Mouse (Mus musculus) CH12.LX (cell line): ENCODE data around the gene Ube2v1. TPM values are rescaled to one million over a fixed set of nuclear protein-coding genes. Genes with fewer than 3 reads are reported as not detected.

Source experiments
- DNase-seq: peaks from one replicate; pipeline ENCODE4 v3.0.0-alpha.2; 2013; ENCODE audit errors: extremely low read depth
- H3K27ac ChIP-seq: 2 replicates; pipeline ENCODE4 v1.5.1; 2012; ENCODE audit warnings: low read depth, mild to moderate bottlenecking, control low read depth, moderate library complexity; ENCODE audit not compliant: insufficient read depth
- H3K27me3 ChIP-seq: replicated peaks from 2 replicates; pipeline ENCODE3; 2012; ENCODE audit warnings: inconsistent platforms
- H3K36me3 ChIP-seq, 2 experiments: replicated peaks in 1 of 2; 2 replicates each; pipeline versions ENCODE3 to v1.6.1; 2012; ENCODE audit warnings: inconsistent platforms in 1 of 2, low read length in 1 of 2, mild to moderate bottlenecking in 1 of 2, mixed read lengths in 1 of 2, moderate library complexity in 1 of 2; ENCODE audit not compliant: control insufficient read depth in 1 of 2, insufficient read depth in 1 of 2
- H3K4me1 ChIP-seq, 2 experiments: 2 replicates each; pipeline ENCODE4 v1.6.1; 2012; ENCODE audit warnings: inconsistent platforms in 1 of 2, moderate library complexity in 1 of 2; ENCODE audit not compliant: insufficient read depth in 2 of 2, control insufficient read depth in 1 of 2
- H3K4me2 ChIP-seq: 2 replicates; pipeline ENCODE4 v1.6.1; 2012; ENCODE audit warnings: low read depth, mild to moderate bottlenecking, control low read depth; ENCODE audit not compliant: poor library complexity, insufficient read depth, severe bottlenecking
- H3K4me3 ChIP-seq, 3 experiments: fragments of 150-350 bp in 1 of 3; sonication (generic) in 1 of 3; replicated peaks in 1 of 3; 2 replicates each; pipeline versions ENCODE3 to v1.5.1; 2011 to 2012; ENCODE audit warnings: low read depth in 2 of 3, low read length in 2 of 3, mild to moderate bottlenecking in 2 of 3, moderate library complexity in 2 of 3, control low read depth in 1 of 3, improper control_type of control experiment in 1 of 3, inconsistent platforms in 1 of 3, mixed read lengths in 1 of 3; ENCODE audit not compliant: poor library complexity in 1 of 3
- H3K79me2 ChIP-seq: replicated peaks from 2 replicates; pipeline ENCODE4 v1.6.1; 2012; ENCODE audit warnings: mild to moderate bottlenecking, moderate library complexity; ENCODE audit not compliant: control insufficient read depth, poor library complexity, insufficient read depth, severe bottlenecking; ENCODE audit errors: extremely low read depth
- H3K9ac ChIP-seq: 2 replicates; pipeline ENCODE4 v1.6.1; 2012; ENCODE audit warnings: low read depth, mild to moderate bottlenecking, control low read depth, moderate library complexity; ENCODE audit not compliant: insufficient read depth
- H3K9me3 ChIP-seq: replicated peaks from 2 replicates; pipeline ENCODE3; 2012; ENCODE audit warnings: low read length, inconsistent platforms, mixed read lengths
- CHD1 ChIP-seq: IDR thresholded peaks from 2 replicates; pipeline ENCODE4 v1.6.1; 2012; ENCODE audit warnings: low read depth, low read length, improper control_type of control experiment, inconsistent platforms
- CHD2 ChIP-seq: IDR thresholded peaks from 2 replicates; pipeline ENCODE4 v1.6.1; 2011; ENCODE audit warnings: low read length, improper control_type of control experiment
- CTCF ChIP-seq, 2 experiments: IDR thresholded peaks in 1 of 2; conservative IDR thresholded peaks in 1 of 2; 2 replicates each; pipeline ENCODE4 v1.5.1; 2011 to 2012; ENCODE audit warnings: low read depth in 2 of 2, low read length in 2 of 2, improper control_type of control experiment in 1 of 2, inconsistent platforms in 1 of 2, mild to moderate bottlenecking in 1 of 2, moderate library complexity in 1 of 2
- E2F4 ChIP-seq: IDR thresholded peaks from 2 replicates; pipeline ENCODE4 v1.6.1; 2011; ENCODE audit warnings: low read depth, low read length, improper control_type of control experiment; ENCODE audit not compliant: insufficient replicate concordance
- ELF1 ChIP-seq: IDR thresholded peaks from 2 replicates; pipeline ENCODE4 v1.6.1; 2014; ENCODE audit warnings: low read depth, mild to moderate bottlenecking, inconsistent platforms, low read length, improper control_type of control experiment
- EP300 ChIP-seq: IDR thresholded peaks from 2 replicates; pipeline ENCODE4 v1.6.1; 2011; ENCODE audit warnings: low read length, improper control_type of control experiment
- ETS1 ChIP-seq: conservative IDR thresholded peaks from 2 replicates; pipeline ENCODE4 v1.6.1; 2012; ENCODE audit warnings: low read depth, mild to moderate bottlenecking, inconsistent platforms, low read length, improper control_type of control experiment, moderate library complexity
- GABPA ChIP-seq: IDR thresholded peaks from 2 replicates; pipeline ENCODE4 v1.6.1; 2012; ENCODE audit warnings: low read depth, low read length, improper control_type of control experiment, inconsistent platforms; ENCODE audit not compliant: insufficient replicate concordance
- IRF4 ChIP-seq: IDR thresholded peaks from 2 replicates; pipeline ENCODE4 v1.6.1; 2014; ENCODE audit warnings: low read depth, mild to moderate bottlenecking, inconsistent platforms, low read length, improper control_type of control experiment
- JUN ChIP-seq: IDR thresholded peaks from 2 replicates; pipeline ENCODE4 v1.6.1; 2011; ENCODE audit warnings: low read depth, mild to moderate bottlenecking, low read length, improper control_type of control experiment, moderate library complexity; ENCODE audit not compliant: insufficient read depth
- JUND ChIP-seq: conservative IDR thresholded peaks from 2 replicates; pipeline ENCODE4 v1.6.1; 2011; ENCODE audit warnings: low read depth, low read length, improper control_type of control experiment
- KAT2A ChIP-seq: IDR thresholded peaks from 2 replicates; pipeline ENCODE4 v1.6.1; 2012; ENCODE audit warnings: low read length, improper control_type of control experiment, inconsistent platforms; ENCODE audit not compliant: insufficient replicate concordance
- MAFK ChIP-seq: IDR thresholded peaks from 2 replicates; pipeline ENCODE4 v1.6.1; 2011; ENCODE audit warnings: low read length, improper control_type of control experiment; ENCODE audit not compliant: insufficient replicate concordance
- MAZ ChIP-seq: IDR thresholded peaks from 2 replicates; pipeline ENCODE4 v1.6.1; 2012; ENCODE audit warnings: low read depth, mild to moderate bottlenecking, inconsistent platforms, low read length, improper control_type of control experiment, moderate library complexity
- MYC ChIP-seq: IDR thresholded peaks from 2 replicates; pipeline ENCODE4 v1.6.1; 2011; ENCODE audit warnings: low read depth, mild to moderate bottlenecking, improper control_type of control experiment, low read length
- NELFE ChIP-seq: IDR thresholded peaks from 2 replicates; pipeline ENCODE4 v1.6.1; 2011; ENCODE audit warnings: low read depth, low read length, improper control_type of control experiment
- PAX5 ChIP-seq: IDR thresholded peaks from 2 replicates; pipeline ENCODE4 v1.6.1; 2012; ENCODE audit warnings: low read length, inconsistent platforms, mixed read lengths
- POLR2A ChIP-seq: IDR thresholded peaks from 2 replicates; pipeline ENCODE4 v1.6.1; 2011; ENCODE audit warnings: low read depth, mild to moderate bottlenecking, improper control_type of control experiment, low read length
- POLR2AphosphoS2 ChIP-seq: IDR thresholded peaks from 2 replicates; pipeline ENCODE4 v1.6.1; 2011; ENCODE audit warnings: low read depth, low read length, improper control_type of control experiment
- RAD21 ChIP-seq: IDR thresholded peaks from 2 replicates; pipeline ENCODE4 v1.6.1; 2011; ENCODE audit warnings: low read depth, mild to moderate bottlenecking, low read length, improper control_type of control experiment, moderate library complexity
- SIN3A ChIP-seq: IDR thresholded peaks from 2 replicates; pipeline ENCODE4 v1.6.1; 2012; ENCODE audit warnings: low read length, improper control_type of control experiment, inconsistent platforms
- TBP ChIP-seq: conservative IDR thresholded peaks from 2 replicates; pipeline ENCODE4 v1.6.1; 2011; ENCODE audit warnings: low read depth, low read length, improper control_type of control experiment
- TCF12 ChIP-seq: IDR thresholded peaks from 2 replicates; pipeline ENCODE4 v1.6.1; 2014; ENCODE audit warnings: low read depth, mild to moderate bottlenecking, inconsistent platforms, low read length, improper control_type of control experiment
- ZKSCAN1 ChIP-seq: IDR thresholded peaks from 2 replicates; pipeline ENCODE4 v1.6.1; 2012; ENCODE audit warnings: low read depth, inconsistent platforms, low read length, improper control_type of control experiment, borderline replicate concordance
- ZMIZ1 ChIP-seq: IDR thresholded peaks from 2 replicates; pipeline ENCODE4 v1.6.1; 2012; ENCODE audit warnings: low read depth, mild to moderate bottlenecking, inconsistent platforms, low read length, improper control_type of control experiment
- ZNF384 ChIP-seq: IDR thresholded peaks from 2 replicates; pipeline ENCODE4 v1.6.1; 2012; ENCODE audit warnings: low read depth, low read length, improper control_type of control experiment, inconsistent platforms
- dilution Hi-C: fragments of 300-500 bp; cut with MboI; formaldehyde crosslinking; loops from 2 replicates; pipeline ENCODE4 v1.14.3; 2020; ENCODE audit warnings: low sequenced_read_pairs; ENCODE audit not compliant: extremely low pct_unique_long_range_greater_than_20kb, extremely low pct_ligation_motif_present
- in situ Hi-C: fragments of 300-500 bp; cut with MboI; formaldehyde crosslinking; loops from 3 replicates; pipeline ENCODE4 v1.14.3; 2019; ENCODE audit warnings: low sequenced_read_pairs, low pct_ligation_motif_present, low pct_unique_long_range_greater_than_20kb, mixed read lengths
- polyA plus RNA-seq: library from polyadenylated mRNA; unstranded; fragments of >175 nt; gene quantifications from 2 replicates; pipeline ENCODE4 v1.2.1, GENCODE M21; 2012; ENCODE audit warnings: low read depth; ENCODE audit not compliant: insufficient read length
- total RNA-seq, 2 experiments: library from RNA; depleted of rRNA; stranded (reverse); fragments of 300-350 nt in 1 of 2; fragments of >200 nt in 1 of 2; gene quantifications; 2 replicates each; pipeline ENCODE4 v1.2.3; 2012 to 2014

Ube2v1 gene
- total and polyA plus RNA-seq, 3 experiments, result 92.8 to 184 (median 126) TPM

- Histone ChIP-seq H3K4me2 (no peak overlapping the region), H3K36me3 (no peaks in the 10 kb centered on the region), H3K9ac (no peak overlapping the region), H3K4me1 (peaks cover 0 to 39% of the 10 kb centered on the region in 2 experiments; a peak in 2 of 4 replicates), H3K9me3 (no peaks in the 10 kb centered on the region), H3K27ac (no peak overlapping the region), H3K4me3 (no peak overlapping the region), H3K79me2 (no peaks in the 10 kb centered on the region), H3K27me3 (no peaks in the 10 kb centered on the region)
- dilution Hi-C loops, result no loop called here
- in situ Hi-C loops, result loop anchor here (5.0 kb wide), 1 partner anchor 68 kb away; no protein-coding TSS in a partner anchor
- no peak for DNase-seq
- no peak for TF ChIP-seq POLR2A
- no peak for TF ChIP-seq ZKSCAN1
- no peak for TF ChIP-seq KAT2A
- TF ChIP-seq TCF12, result no peak
- TF ChIP-seq RAD21, result no peak
These were observed 31.4 kb downstream of the Ube2v1 start for GRCm38 (mm10) chr2:167600481-167600995.

GRCm38 (mm10) chr2:167599917-167600316 lies 32.0 kb downstream of the Ube2v1 start:
- H3K9ac ChIP-seq, result no peak overlapping the region
- no peaks in the 10 kb centered on the region for H3K27me3 ChIP-seq

GRCm38 (mm10) chr2:167599195-167599594 lies 32.7 kb downstream of the Ube2v1 start:
- no peak for TF ChIP-seq ZMIZ1
- no peak for TF ChIP-seq MAFK
- no peak for TF ChIP-seq MYC
- no peak for TF ChIP-seq POLR2A
- TF ChIP-seq POLR2AphosphoS2, result no peak
- TF ChIP-seq RAD21, result no peak
- no peak for TF ChIP-seq CHD1
- TF ChIP-seq ETS1, result no peak
- TF ChIP-seq JUND, result no peak
- no peak for TF ChIP-seq CHD2
- TF ChIP-seq PAX5, result no peak
- TF ChIP-seq TBP, result no peak
- TF ChIP-seq, all 38 proteins: peak for 0
- Histone ChIP-seq H3K4me3 (no peak overlapping the region), H3K4me1 (peaks cover 0 to 34% of the 10 kb centered on the region in 2 experiments; a peak in 2 of 4 replicates), H3K27ac (no peak overlapping the region), H3K36me3 (no peaks in the 10 kb centered on the region), H3K79me2 (no peaks in the 10 kb centered on the region), H3K27me3 (no peaks in the 10 kb centered on the region), H3K4me2 (no peak overlapping the region), H3K9ac (no peak overlapping the region), H3K9me3 (no peaks in the 10 kb centered on the region)
- dilution Hi-C loops, result no loop called here
- no peak for DNase-seq
- in situ Hi-C loops, result no loop called here

More at GRCm38 (mm10) chr2:167599917-167600316, 32.0 kb downstream of the Ube2v1 start:
- no peak for DNase-seq
- Histone ChIP-seq H3K9me3 (no peaks in the 10 kb centered on the region), H3K4me2 (no peak overlapping the region), H3K36me3 (no peaks in the 10 kb centered on the region), H3K4me3 (no peak overlapping the region), H3K4me1 (peaks cover 0 to 34% of the 10 kb centered on the region in 2 experiments; a peak in 2 of 4 replicates), H3K79me2 (no peaks in the 10 kb centered on the region), H3K27ac (no peak overlapping the region)
- dilution Hi-C loops (no loop called here), in situ Hi-C loops (loop anchor here (5.0 kb wide), 1 partner anchor 68 kb away; no protein-coding TSS in a partner anchor)
- no peak for TF ChIP-seq NELFE
- no peak for TF ChIP-seq MAFK
- no peak for TF ChIP-seq CHD2
- no peak for TF ChIP-seq RAD21
- no peak for TF ChIP-seq EP300
- no peak for TF ChIP-seq JUND
- no peak for TF ChIP-seq ELF1
- TF ChIP-seq JUN, result no peak
- no peak for TF ChIP-seq E2F4
- TF ChIP-seq CTCF (conservative IDR thresholded peaks at IDR 0.05 in 1 of 2, IDR thresholded peaks at IDR 0.05 in 1 of 2; ENCODE audit: low read depth in 2 of 2, low read length in 2 of 2), result no peak
- no peak for TF ChIP-seq MYC
- no peak for TF ChIP-seq ZNF384
- no peak for TF ChIP-seq IRF4
- no peak for TF ChIP-seq MAZ
- TF ChIP-seq SIN3A, result no peak
- TF ChIP-seq GABPA, result no peak
- no peak for TF ChIP-seq CHD1
